Mouse (Mus musculus): ENCODE results near the gene Hnrnpdl. TPM values are rescaled to one million over a fixed set of nuclear protein-coding genes. Genes with fewer than 3 reads are reported as not detected.

Hnrnpdl gene
- polyA plus RNA-seq, 1 experiment from 2014 or later = 271 TPM

DNA sequence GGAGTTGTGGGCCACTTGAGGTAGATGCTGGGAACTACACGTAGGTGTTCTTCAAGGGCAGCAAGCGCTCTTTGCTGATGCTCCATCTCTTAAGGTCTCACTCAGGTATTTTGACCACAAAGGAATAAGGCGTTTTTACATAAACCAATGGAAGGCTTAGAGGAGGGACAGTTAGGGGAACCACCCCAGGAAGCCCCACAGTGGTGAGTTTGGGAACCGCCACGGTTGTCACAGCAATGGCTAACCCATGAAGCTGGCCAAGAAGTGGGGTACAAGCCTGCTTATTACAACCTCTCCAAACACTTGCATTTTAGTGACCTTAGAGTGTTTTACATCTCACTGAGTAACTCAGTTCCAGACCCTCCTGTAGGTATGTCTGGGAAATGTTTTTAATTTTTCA lies 32.1 kb upstream of the Hnrnpdl start:
- H3K4me3 ChIP-seq (ENCODE audit: low read depth, low read length) = no peak overlapping the region
- ATAC-seq (ENCODE audit: insufficient read depth, low FRiP score, low TSS enrichment) (no peak), DNase-seq (ENCODE audit: low spot score) (no peak)
- no peak overlapping the region for H3K4me2 ChIP-seq (ENCODE audit: low read depth)
- H3K27me3 ChIP-seq (ENCODE audit: control insufficient read depth, insufficient read depth, low read length) = no peaks in the 10 kb centered on the region
- WGBS = 94% methylated on average over 5 of the region's 5 CpGs
- H3K4me1 ChIP-seq (ENCODE audit: control insufficient read depth, insufficient read depth, low read length) = no peaks in the 10 kb centered on the region
- no peaks in the 10 kb centered on the region for H3K9me3 ChIP-seq (ENCODE audit: control insufficient read depth, low read length)
- H3K27ac ChIP-seq (ENCODE audit: low read depth, low read length) = no peak overlapping the region
- H3K9ac ChIP-seq (ENCODE audit: low read length) = no peak overlapping the region
- no peaks in the 10 kb centered on the region; the same call in none of the 2 replicates for H3K36me3 ChIP-seq (ENCODE audit: control insufficient read depth, insufficient read depth, low read length)

DNA sequence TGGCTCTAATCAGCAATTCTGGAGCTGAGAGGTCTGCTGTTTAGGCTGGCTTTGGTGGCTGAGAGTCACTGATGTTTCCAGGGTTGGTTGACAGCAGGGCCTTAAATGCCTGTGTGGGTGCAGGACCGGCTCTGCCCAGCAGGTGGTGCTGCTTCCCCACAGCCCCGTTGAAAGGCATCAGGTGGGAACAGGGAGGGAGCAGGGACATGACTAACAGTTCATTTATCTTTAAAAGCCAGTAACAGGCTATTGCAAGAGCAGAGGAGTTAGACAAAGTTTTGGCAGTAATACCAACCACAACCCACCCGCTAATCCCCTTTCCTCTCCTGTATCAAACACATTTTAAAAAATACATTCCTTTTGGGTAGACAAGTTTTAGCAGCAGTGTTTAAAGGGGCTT lies 30.8 kb upstream of the Hnrnpdl start:
- no peak overlapping the region for H3K9ac ChIP-seq (ENCODE audit: low read length)
- no peaks in the 10 kb centered on the region for H3K9me3 ChIP-seq (ENCODE audit: control insufficient read depth, low read length)
- H3K4me1 ChIP-seq (ENCODE audit: control insufficient read depth, insufficient read depth, low read length) = no peaks in the 10 kb centered on the region
- ATAC-seq (ENCODE audit: insufficient read depth, low FRiP score, low TSS enrichment) (no peak), DNase-seq (ENCODE audit: low spot score) (peak; percentile 88)
- H3K27ac ChIP-seq (ENCODE audit: low read depth, low read length) = no peak overlapping the region
- H3K27me3 ChIP-seq (ENCODE audit: control insufficient read depth, insufficient read depth, low read length) = no peaks in the 10 kb centered on the region
- H3K4me3 ChIP-seq (ENCODE audit: low read depth, low read length) = no peak overlapping the region
- H3K4me2 ChIP-seq (ENCODE audit: low read depth) = no peak overlapping the region
- H3K36me3 ChIP-seq (ENCODE audit: control insufficient read depth, insufficient read depth, low read length) = no peaks in the 10 kb centered on the region; the same call in none of the 2 replicates
- 29% methylated on average over 3 of the region's 3 CpGs for WGBS

DNA sequence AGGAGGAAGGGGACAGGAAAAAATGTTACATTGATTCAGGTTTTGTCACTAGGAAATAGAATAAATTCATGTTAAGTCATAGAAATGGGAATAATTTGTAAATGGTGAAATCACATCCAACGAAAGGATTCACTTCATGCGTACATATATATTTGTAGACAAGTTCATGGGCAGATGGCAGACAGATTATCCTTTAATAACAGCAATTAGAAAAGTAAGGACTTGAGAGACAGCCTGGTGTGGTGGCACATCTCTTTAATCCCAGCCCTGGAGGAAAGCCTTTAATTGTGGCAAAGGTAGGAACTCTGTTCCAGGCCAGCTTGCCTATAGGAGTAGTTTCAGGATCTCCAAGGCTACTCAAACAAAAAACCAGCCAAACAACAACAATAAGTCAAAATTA lies 30.1 kb upstream of the Hnrnpdl start:
- H3K36me3 ChIP-seq (ENCODE audit: control insufficient read depth, insufficient read depth, low read length) = no peaks in the 10 kb centered on the region; the same call in none of the 2 replicates
- H3K4me2 ChIP-seq (ENCODE audit: low read depth) = no peak overlapping the region
- H3K27me3 ChIP-seq (ENCODE audit: control insufficient read depth, insufficient read depth, low read length) = no peaks in the 10 kb centered on the region
- H3K27ac ChIP-seq (ENCODE audit: low read depth, low read length) = no peak overlapping the region
- DNase-seq (ENCODE audit: low spot score) = no peak
- WGBS = 94% methylated on average over 2 of the region's 2 CpGs
- no peaks in the 10 kb centered on the region for H3K4me1 ChIP-seq (ENCODE audit: control insufficient read depth, insufficient read depth, low read length)
- no peak overlapping the region for H3K4me3 ChIP-seq (ENCODE audit: low read depth, low read length)
- H3K9me3 ChIP-seq (ENCODE audit: control insufficient read depth, low read length) = no peaks in the 10 kb centered on the region
- ATAC-seq (ENCODE audit: insufficient read depth, low FRiP score, low TSS enrichment) = no peak
- no peak overlapping the region for H3K9ac ChIP-seq (ENCODE audit: low read length)

DNA sequence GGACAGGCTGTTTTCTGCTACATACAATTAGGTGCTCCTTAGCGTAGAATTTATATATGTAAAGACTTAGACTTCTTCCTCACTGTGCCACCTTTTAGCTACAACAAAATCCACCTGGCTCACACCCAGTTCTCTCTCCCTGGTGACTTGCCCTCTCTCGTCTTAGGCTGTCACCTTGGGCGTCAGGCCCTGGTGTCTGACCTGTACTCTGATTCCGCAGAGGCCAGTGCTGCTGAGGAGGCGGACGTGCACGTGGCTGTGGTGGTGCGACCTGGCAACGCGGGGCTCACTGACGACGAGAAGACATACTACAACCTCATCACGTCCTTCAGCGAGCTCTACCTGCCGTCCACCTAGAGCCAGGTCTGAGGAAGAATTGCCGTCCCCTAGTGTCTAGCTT lies 28.1 kb upstream of the Hnrnpdl start:
- no peaks in the 10 kb centered on the region for H3K4me1 ChIP-seq (ENCODE audit: control insufficient read depth, insufficient read depth, low read length)
- no peaks in the 10 kb centered on the region for H3K9me3 ChIP-seq (ENCODE audit: control insufficient read depth, low read length)
- no peak for DNase-seq (ENCODE audit: low spot score)
- peaks cover 3% of the 10 kb centered on the region for H3K36me3 ChIP-seq (ENCODE audit: control insufficient read depth, insufficient read depth, low read length)
- H3K9ac ChIP-seq (ENCODE audit: low read length) = no peak overlapping the region
- H3K4me2 ChIP-seq (ENCODE audit: low read depth) = no peak overlapping the region
- H3K27me3 ChIP-seq (ENCODE audit: control insufficient read depth, insufficient read depth, low read length) = no peaks in the 10 kb centered on the region
- H3K27ac ChIP-seq (ENCODE audit: low read depth, low read length) = no peak overlapping the region
- 96% methylated on average over 16 of the region's 16 CpGs for WGBS
- no peak overlapping the region for H3K4me3 ChIP-seq (ENCODE audit: low read depth, low read length)
- ATAC-seq (ENCODE audit: insufficient read depth, low FRiP score, low TSS enrichment) = no peak

DNA sequence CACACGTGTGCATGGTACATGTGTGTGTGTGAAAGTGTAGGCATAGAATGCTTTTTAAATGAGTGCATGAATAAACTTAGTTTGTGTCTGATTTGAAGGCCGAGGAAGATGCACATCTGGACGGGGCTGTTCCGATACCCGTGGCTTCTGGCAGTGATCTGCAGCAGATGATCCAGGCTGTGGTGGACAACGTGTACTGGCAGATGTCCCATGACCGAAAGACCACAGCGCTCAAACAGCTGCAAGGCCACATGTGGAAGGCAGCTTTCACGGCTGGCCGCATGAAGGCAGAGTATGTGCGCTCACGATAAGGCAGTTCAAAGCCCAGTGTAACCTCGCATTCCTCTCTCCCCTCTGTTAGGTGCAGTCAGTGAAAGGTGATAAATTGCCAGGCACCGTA lies 21.4 kb upstream of the Hnrnpdl start:
- H3K4me1 ChIP-seq (ENCODE audit: control insufficient read depth, insufficient read depth, low read length) = peaks cover 4% of the 10 kb centered on the region; the same call in 1 of the 2 replicates
- 96% methylated on average over 14 of the region's 14 CpGs for WGBS

DNA sequence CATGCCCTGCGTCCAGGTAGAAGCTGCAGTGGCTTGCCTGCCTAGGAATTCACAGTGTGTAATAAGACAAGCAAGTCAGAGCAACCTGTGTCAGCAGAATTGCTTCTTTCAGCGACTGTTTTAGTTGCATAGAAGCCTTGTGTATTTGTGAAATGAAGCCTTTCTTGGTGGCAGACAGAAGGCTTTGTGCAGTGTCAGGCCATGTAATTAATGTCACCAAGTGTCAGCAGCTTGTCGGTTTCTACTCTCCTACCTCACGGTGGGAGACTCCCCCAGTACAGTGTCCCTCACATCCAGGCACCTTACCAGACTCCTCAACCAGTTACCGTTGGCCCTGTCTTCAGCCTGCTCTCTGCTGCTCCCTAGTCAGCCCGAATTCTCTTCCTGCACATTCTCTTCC lies 19.9 kb upstream of the Hnrnpdl start:
- 57% methylated on average over 6 of the region's 6 CpGs for WGBS
- H3K9ac ChIP-seq (ENCODE audit: low read length) = no peak overlapping the region
- H3K27me3 ChIP-seq (ENCODE audit: control insufficient read depth, insufficient read depth, low read length) = no peaks in the 10 kb centered on the region
- H3K27ac ChIP-seq (ENCODE audit: low read depth, low read length) = no peak overlapping the region
- peaks cover 4% of the 10 kb centered on the region; the same call in 1 of the 2 replicates for H3K4me1 ChIP-seq (ENCODE audit: control insufficient read depth, insufficient read depth, low read length)
- no peaks in the 10 kb centered on the region; the same call in 1 of the 2 replicates for H3K9me3 ChIP-seq (ENCODE audit: control insufficient read depth, low read length)
- H3K4me3 ChIP-seq (ENCODE audit: low read depth, low read length) = no peak overlapping the region
- no peak for DNase-seq (ENCODE audit: low spot score)
- peaks cover 9% of the 10 kb centered on the region for H3K36me3 ChIP-seq (ENCODE audit: control insufficient read depth, insufficient read depth, low read length)
- ATAC-seq (ENCODE audit: insufficient read depth, low FRiP score, low TSS enrichment) = no peak
- H3K4me2 ChIP-seq (ENCODE audit: low read depth) = no peak overlapping the region

More for the DNA sequence above, 21.4 kb upstream of the Hnrnpdl start:
- Histone ChIP-seq H3K36me3 (ENCODE audit: control insufficient read depth, insufficient read depth, low read length) (peaks cover 9% of the 10 kb centered on the region), H3K4me3 (ENCODE audit: low read depth, low read length) (no peak overlapping the region), H3K27me3 (ENCODE audit: control insufficient read depth, insufficient read depth, low read length) (no peaks in the 10 kb centered on the region), H3K9me3 (ENCODE audit: control insufficient read depth, low read length) (no peaks in the 10 kb centered on the region; the same call in 1 of the 2 replicates), H3K4me2 (ENCODE audit: low read depth) (no peak overlapping the region), H3K27ac (ENCODE audit: low read depth, low read length) (no peak overlapping the region), H3K9ac (ENCODE audit: low read length) (no peak overlapping the region)
- ATAC-seq (ENCODE audit: insufficient read depth, low FRiP score, low TSS enrichment) (no peak), DNase-seq (ENCODE audit: low spot score) (no peak)

DNA sequence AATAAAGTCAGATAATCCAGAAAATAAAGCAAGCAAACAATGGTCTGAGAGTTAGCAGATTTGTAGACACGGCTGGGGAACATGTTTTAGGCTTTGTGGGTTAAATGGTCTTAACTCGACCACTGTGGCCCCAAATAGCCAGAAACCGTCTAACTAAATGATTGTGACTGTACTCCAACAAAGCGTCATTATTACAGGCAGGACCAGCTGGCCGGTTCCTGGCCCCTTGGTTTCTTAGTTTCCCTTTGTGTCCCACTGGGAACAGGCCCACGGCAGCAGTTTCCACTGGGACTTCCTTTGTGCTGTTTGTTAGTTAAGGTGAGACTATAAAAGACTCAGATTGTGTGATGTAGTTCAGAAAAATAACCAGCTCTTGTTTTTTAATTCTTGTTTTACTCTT lies 19.3 kb upstream of the Hnrnpdl start:
- Histone ChIP-seq H3K9me3 (ENCODE audit: control insufficient read depth, low read length) (no peaks in the 10 kb centered on the region; the same call in 1 of the 2 replicates), H3K9ac (ENCODE audit: low read length) (no peak overlapping the region), H3K27me3 (ENCODE audit: control insufficient read depth, insufficient read depth, low read length) (no peaks in the 10 kb centered on the region), H3K36me3 (ENCODE audit: control insufficient read depth, insufficient read depth, low read length) (peaks cover 7% of the 10 kb centered on the region), H3K4me3 (ENCODE audit: low read depth, low read length) (no peak overlapping the region), H3K4me2 (ENCODE audit: low read depth) (no peak overlapping the region), H3K4me1 (ENCODE audit: control insufficient read depth, insufficient read depth, low read length) (peaks cover 4% of the 10 kb centered on the region; the same call in 1 of the 2 replicates), H3K27ac (ENCODE audit: low read depth, low read length) (0 out of 2 replicates have a peak overlapping the region, but pooled peaks have one; percentile 10)
- no peak for DNase-seq (ENCODE audit: low spot score)
- ATAC-seq (ENCODE audit: insufficient read depth, low FRiP score, low TSS enrichment) = no peak
- 53% methylated on average over 6 of the region's 6 CpGs for WGBS

DNA sequence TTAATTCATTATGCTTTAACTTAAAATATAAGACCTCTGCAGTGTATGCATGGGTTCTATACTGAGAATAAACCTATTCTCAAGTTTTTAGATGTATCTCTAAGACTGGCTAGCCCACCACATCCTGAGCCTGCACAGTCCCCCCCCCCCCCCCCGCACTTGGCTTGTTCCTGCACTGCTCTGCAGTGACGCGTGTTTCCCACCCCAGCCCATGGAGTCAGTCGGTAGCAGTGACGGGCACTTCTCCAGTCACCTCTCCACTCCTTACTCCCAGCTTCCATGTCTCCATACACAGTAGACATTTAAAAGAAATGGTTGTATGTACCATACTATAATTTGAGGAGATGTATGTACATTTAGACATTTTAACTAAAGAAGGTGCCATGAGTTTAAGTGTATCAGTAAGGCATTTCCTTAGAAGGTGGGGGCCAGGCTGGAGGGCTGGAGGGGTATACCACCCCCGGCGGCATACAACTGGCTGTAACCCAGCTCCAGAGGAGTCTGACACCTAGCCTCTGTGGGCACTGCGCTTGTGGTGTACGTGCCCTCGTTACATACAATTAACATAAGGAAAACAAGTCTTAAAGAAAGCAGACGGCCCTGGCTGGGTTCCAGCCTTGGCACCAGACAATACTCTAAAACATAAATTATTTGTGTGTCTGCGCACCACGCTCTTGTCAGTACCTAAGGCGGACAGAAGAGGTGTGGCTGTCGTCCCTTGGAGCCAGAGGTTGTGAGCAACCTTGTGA lies 18.2 kb upstream of the Hnrnpdl start:
- no peak for DNase-seq (ENCODE audit: low spot score)
- 82% methylated on average over 15 of the region's 15 CpGs for WGBS

DNA sequence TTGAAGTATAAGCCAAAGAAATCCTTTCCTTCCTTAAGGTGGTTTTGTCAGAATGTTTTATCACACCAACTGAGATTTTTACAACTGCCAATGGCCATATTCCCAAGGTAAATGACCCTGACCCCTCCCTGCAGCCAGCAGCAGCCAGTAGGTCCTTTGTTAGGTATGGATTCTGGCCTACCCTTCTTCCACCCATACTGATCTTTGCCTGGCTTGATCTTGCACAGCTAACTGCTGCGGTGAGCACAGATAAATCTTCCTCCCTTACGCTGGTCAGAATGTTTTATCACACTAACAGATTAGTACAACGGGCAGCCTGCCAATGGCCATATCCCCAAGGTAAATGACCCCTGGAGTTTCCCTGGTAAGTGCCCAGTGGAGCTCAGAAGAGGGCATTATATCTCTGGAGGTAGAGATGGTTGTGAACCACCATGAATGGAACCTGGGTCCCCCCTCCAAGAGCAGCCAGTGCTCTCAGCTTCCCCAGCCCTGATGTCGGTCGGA lies 16.5 kb upstream of the Hnrnpdl start:
- no peak overlapping the region for H3K9ac ChIP-seq (ENCODE audit: low read length)
- no peaks in the 10 kb centered on the region for H3K27me3 ChIP-seq (ENCODE audit: control insufficient read depth, insufficient read depth, low read length)
- H3K4me1 ChIP-seq (ENCODE audit: control insufficient read depth, insufficient read depth, low read length) = peaks cover 4% of the 10 kb centered on the region; the same call in 1 of the 2 replicates
- ATAC-seq (ENCODE audit: insufficient read depth, low FRiP score, low TSS enrichment) (no peak), DNase-seq (ENCODE audit: low spot score) (no peak)
- H3K4me2 ChIP-seq (ENCODE audit: low read depth) = no peak overlapping the region
- no peaks in the 10 kb centered on the region; the same call in 1 of the 2 replicates for H3K9me3 ChIP-seq (ENCODE audit: control insufficient read depth, low read length)
- no peak overlapping the region for H3K27ac ChIP-seq (ENCODE audit: low read depth, low read length)
- WGBS = 90% methylated on average over 5 of the region's 5 CpGs
- H3K4me3 ChIP-seq (ENCODE audit: low read depth, low read length) = no peak overlapping the region
- H3K36me3 ChIP-seq (ENCODE audit: control insufficient read depth, insufficient read depth, low read length) = peaks cover under 1% of the 10 kb centered on the region; the same call in 1 of the 2 replicates

More for the DNA sequence above, 18.2 kb upstream of the Hnrnpdl start:
- Histone ChIP-seq H3K9me3 (ENCODE audit: control insufficient read depth, low read length) (no peaks in the 10 kb centered on the region; the same call in 1 of the 2 replicates), H3K4me1 (ENCODE audit: control insufficient read depth, insufficient read depth, low read length) (peaks cover 4% of the 10 kb centered on the region; the same call in 1 of the 2 replicates), H3K27ac (ENCODE audit: low read depth, low read length) (no peak overlapping the region), H3K9ac (ENCODE audit: low read length) (no peak overlapping the region), H3K36me3 (ENCODE audit: control insufficient read depth, insufficient read depth, low read length) (peaks cover 6% of the 10 kb centered on the region; the same call in 1 of the 2 replicates), H3K27me3 (ENCODE audit: control insufficient read depth, insufficient read depth, low read length) (no peaks in the 10 kb centered on the region), H3K4me2 (ENCODE audit: low read depth) (no peak overlapping the region), H3K4me3 (ENCODE audit: low read depth, low read length) (no peak overlapping the region)
- no peak; the same call in 1 of the 2 replicates for ATAC-seq (ENCODE audit: insufficient read depth, low FRiP score, low TSS enrichment)

All from neural tube, embryonic 11.5 days (tissue).